Mouse (Mus musculus) ES-E14 (cell line): ENCODE data around the gene Taok3.

Source experiments
- CHD2 ChIP-seq: IDR thresholded peaks from 2 replicates; pipeline ENCODE4 v1.6.1; 2014; ENCODE audit warnings: mild to moderate bottlenecking, low read depth, low read length, inconsistent platforms
- MAFK ChIP-seq: IDR thresholded peaks from 2 replicates; pipeline ENCODE4 v1.6.1; 2014; ENCODE audit warnings: mild to moderate bottlenecking, low read depth, low read length, inconsistent platforms; ENCODE audit not compliant: insufficient read depth

DNA sequence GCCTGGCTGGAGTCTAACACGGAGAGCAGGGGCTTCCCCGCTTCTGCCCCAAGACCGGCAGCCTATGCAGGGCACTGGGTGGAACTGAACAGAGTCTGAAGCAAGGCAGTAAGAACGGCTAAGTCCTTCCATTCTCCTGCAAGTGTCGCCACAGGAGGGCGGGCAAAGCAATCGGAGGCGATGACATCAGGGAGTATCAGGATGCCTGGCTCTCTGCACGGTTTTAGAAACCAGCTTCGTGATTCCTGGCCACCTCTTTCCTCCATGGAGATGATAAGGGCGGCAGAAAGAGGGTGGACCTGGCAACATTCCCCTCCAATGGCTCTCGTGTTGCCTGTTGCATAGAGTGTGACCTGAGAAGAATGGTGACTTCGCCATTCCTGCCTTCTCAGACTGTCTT, 32.2 kb upstream of the Taok3 start:
- TF ChIP-seq CHD2 (no peak), MAFK (no peak)
